Mouse (Mus musculus) hindbrain, embryonic 11.5 days (tissue): ENCODE results near the gene Aldob. TPM values are rescaled to one million over a fixed set of nuclear protein-coding genes. Genes with fewer than 3 reads are reported as not detected.

Source experiments
- ATAC-seq: fragments of 200-750 bp; cut with Nextera tagmentation; 2 replicates; pipeline ENCODE4 v1.8.0; 2017; ENCODE audit warnings: mild to moderate bottlenecking, moderate TSS enrichment, moderate library complexity; ENCODE audit not compliant: low FRiP score
- DNase-seq: peaks from one replicate; pipeline ENCODE4 v3.0.0-alpha.2; 2015; ENCODE audit warnings: low spot score
- H3K27ac ChIP-seq: fragments of 300-500 bp; sonication (generic); 2 replicates; pipeline ENCODE4 v1.5.1; 2014; ENCODE audit warnings: mild to moderate bottlenecking, low read depth, low read length
- H3K27me3 ChIP-seq: fragments of 300-500 bp; sonication (generic); 2 replicates; pipeline ENCODE4 v1.6.1; 2014; ENCODE audit warnings: mild to moderate bottlenecking, low read length, moderate library complexity, mixed read lengths; ENCODE audit not compliant: control insufficient read depth, insufficient read depth
- H3K36me3 ChIP-seq: fragments of 300-500 bp; sonication (generic); 2 replicates; pipeline ENCODE4 v1.6.1; 2014; ENCODE audit warnings: mild to moderate bottlenecking, low read length, moderate library complexity, mixed read lengths; ENCODE audit not compliant: control insufficient read depth, insufficient read depth
- H3K4me1 ChIP-seq: fragments of 300-500 bp; sonication (generic); replicated peaks from 2 replicates; pipeline ENCODE4 v1.6.1; 2014; ENCODE audit warnings: low read length, mixed read lengths; ENCODE audit not compliant: control insufficient read depth, insufficient read depth
- H3K4me2 ChIP-seq: fragments of 300-500 bp; sonication (generic); replicated peaks from 2 replicates; pipeline ENCODE4 v1.6.1; 2014; ENCODE audit warnings: mild to moderate bottlenecking, low read depth, low read length
- H3K4me3 ChIP-seq: fragments of 300-500 bp; sonication (generic); 2 replicates; pipeline ENCODE4 v1.5.1; 2014; ENCODE audit warnings: low read depth, low read length
- H3K9ac ChIP-seq: fragments of 300-500 bp; sonication (generic); 2 replicates; pipeline ENCODE4 v1.6.1; 2014; ENCODE audit warnings: low read depth, low read length
- H3K9me3 ChIP-seq: fragments of 300-500 bp; sonication (generic); 2 replicates; pipeline ENCODE4 v1.6.1; 2016; ENCODE audit warnings: low read length; ENCODE audit not compliant: control insufficient read depth
- WGBS: fragments of 180-500 bp; shearing (Covaris S2); extraction: QIAGEN DNeasy Blood & Tissue Kit; methylation state at CpG from one replicate; pipeline ENCODE4 v1.1.7; 2014; 5-methylcytosine and 5-hydroxymethylcytosine counted together
- polyA plus RNA-seq: library from polyadenylated mRNA; unstranded; fragments of >200 nt; fragmentation: Nextera tagmentation; extraction: Ambion mirVana; gene quantifications from 2 replicates; pipeline ENCODE4 v1.2.1, GENCODE M21; 2014

Gene Aldob
- not detected in 2 replicates for polyA plus RNA-seq

GRCm38 (mm10) chr4:49549383-49549782 is at the start of gene Aldob:
Aldob (minus strand) TSS chr4:49549546.
- DNase-seq (no peak), ATAC-seq (no peak)
- Histone ChIP-seq H3K9me3 (no peaks in the 10 kb centered on the region), H3K27ac (no peak within 1 kb of the TSS), H3K4me2 (no peak within 1 kb of the TSS), H3K4me1 (no peaks in the 10 kb centered on the region), H3K27me3 (no peaks in the 10 kb centered on the region), H3K4me3 (no peak within 1 kb of the TSS), H3K9ac (no peak within 1 kb of the TSS), H3K36me3 (no peaks in the 10 kb centered on the region)
- 74% methylated on average over 3 of the region's 3 CpGs for WGBS

GRCm38 (mm10) chr4:49597183-49598100 is 48.1 kb upstream of the Aldob start, which contains the start of gene Tmem246:
Tmem246 (minus strand) TSS chr4:49597876.
- DNase-seq (peak; percentile 79), ATAC-seq (peak; percentile 96)
- H3K4me2 ChIP-seq = peak within 1 kb of the TSS; percentile 85
- H3K27me3 ChIP-seq = no peaks in the 10 kb centered on the region
- H3K36me3 ChIP-seq = no peaks in the 10 kb centered on the region
- H3K27ac ChIP-seq = peak within 1 kb of the TSS; percentile 55
- under 1% methylated on average over 68 of the region's 77 CpGs for WGBS
- peak within 1 kb of the TSS; percentile 80 for H3K9ac ChIP-seq
- no peaks in the 10 kb centered on the region for H3K4me1 ChIP-seq
- peak within 1 kb of the TSS; percentile 69 for H3K4me3 ChIP-seq
- no peaks in the 10 kb centered on the region for H3K9me3 ChIP-seq

- Histone ChIP-seq H3K27ac (peak overlapping the region; percentile 55; the same call in 1 of the 2 replicates), H3K4me3 (peak overlapping the region; percentile 69), H3K36me3 (no peaks in the 10 kb centered on the region), H3K4me2 (peak overlapping the region; percentile 85), H3K9me3 (no peaks in the 10 kb centered on the region), H3K9ac (peak overlapping the region; percentile 80), H3K4me1 (no peaks in the 10 kb centered on the region), H3K27me3 (no peaks in the 10 kb centered on the region)
- under 1% methylated on average over 20 of the region's 20 CpGs for WGBS
- no peak for DNase-seq
- ATAC-seq = no peak; the same call in 1 of the 2 replicates
These were observed 47.5 kb upstream of the Aldob start for GRCm38 (mm10) chr4:49596846-49597182.

GRCm38 (mm10) chr4:49590152-49590551 is 40.8 kb upstream of the Aldob start:
- 83% methylated on average over 2 of the region's 2 CpGs for WGBS
- Histone ChIP-seq H3K4me3 (no peak overlapping the region), H3K27me3 (no peaks in the 10 kb centered on the region), H3K9me3 (no peaks in the 10 kb centered on the region), H3K36me3 (no peaks in the 10 kb centered on the region), H3K4me1 (no peaks in the 10 kb centered on the region), H3K9ac (no peak overlapping the region), H3K4me2 (no peak overlapping the region), H3K27ac (no peak overlapping the region)
- ATAC-seq (no peak), DNase-seq (no peak)

GRCm38 (mm10) chr4:49586811-49587210 is 37.5 kb upstream of the Aldob start:
- Histone ChIP-seq H3K27ac (no peak overlapping the region), H3K4me1 (no peaks in the 10 kb centered on the region), H3K4me3 (no peak overlapping the region), H3K9me3 (no peaks in the 10 kb centered on the region), H3K4me2 (no peak overlapping the region), H3K9ac (no peak overlapping the region), H3K36me3 (no peaks in the 10 kb centered on the region), H3K27me3 (no peaks in the 10 kb centered on the region)
- ATAC-seq (no peak), DNase-seq (no peak)
- WGBS = 89% methylated on average over 10 of the region's 10 CpGs

- no peak overlapping the region for H3K4me3 ChIP-seq
- H3K4me2 ChIP-seq = no peak overlapping the region
- ATAC-seq (no peak), DNase-seq (no peak)
- no peaks in the 10 kb centered on the region for H3K4me1 ChIP-seq
- H3K27me3 ChIP-seq = no peaks in the 10 kb centered on the region
- no peak overlapping the region for H3K9ac ChIP-seq
- H3K36me3 ChIP-seq = no peaks in the 10 kb centered on the region
- no peak overlapping the region for H3K27ac ChIP-seq
- WGBS = 95% methylated on average over 7 of the region's 7 CpGs
- no peaks in the 10 kb centered on the region for H3K9me3 ChIP-seq
These were observed 36.3 kb upstream of the Aldob start for GRCm38 (mm10) chr4:49585524-49586101.

- ATAC-seq = no peak
These were observed 34.9 kb upstream of the Aldob start for GRCm38 (mm10) chr4:49583965-49584831.

GRCm38 (mm10) chr4:49581256-49581655 is 31.9 kb upstream of the Aldob start:
- Histone ChIP-seq H3K27ac (no peak overlapping the region), H3K27me3 (no peaks in the 10 kb centered on the region), H3K4me3 (no peak overlapping the region), H3K9ac (no peak overlapping the region), H3K4me2 (no peak overlapping the region), H3K36me3 (no peaks in the 10 kb centered on the region), H3K4me1 (no peaks in the 10 kb centered on the region), H3K9me3 (no peaks in the 10 kb centered on the region)
- 80% methylated on average over 4 of the region's 4 CpGs for WGBS
- ATAC-seq = no peak
- DNase-seq = no peak

More at GRCm38 (mm10) chr4:49583965-49584831, 34.9 kb upstream of the Aldob start:
- Histone ChIP-seq H3K4me2 (no peak overlapping the region), H3K36me3 (no peaks in the 10 kb centered on the region), H3K4me1 (no peaks in the 10 kb centered on the region), H3K4me3 (no peak overlapping the region), H3K27me3 (no peaks in the 10 kb centered on the region), H3K9me3 (no peaks in the 10 kb centered on the region), H3K27ac (no peak overlapping the region), H3K9ac (no peak overlapping the region)
- 84% methylated on average over 14 of the region's 14 CpGs for WGBS
- no peak for DNase-seq
